Mouse (Mus musculus): ENCODE measurements around the gene Rictor.

GRCm38 (mm10) chr15:6786212-6786611 lies 78.0 kb downstream of the Rictor start:
- TF ChIP-seq CTCF (IDR thresholded peaks at IDR 0.05; ENCODE audit: insufficient read depth, low read depth, low read length) (no peak), POLR2A (IDR thresholded peaks at IDR 0.05; ENCODE audit: insufficient read depth, low read depth, low read length) (no peak)

Measured in olfactory bulb, adult 2 months (tissue).